Mouse (Mus musculus) lung, adult 18-20 months (tissue): Measurements from ENCODE around the gene Thoc6.

ENCODE experiments used
- DNase-seq, 2 experiments: peaks; one replicate each; pipeline ENCODE4 v3.0.0; 2022; ENCODE audit warnings: mixed read lengths in 2 of 2

Thoc6 gene

DNA sequence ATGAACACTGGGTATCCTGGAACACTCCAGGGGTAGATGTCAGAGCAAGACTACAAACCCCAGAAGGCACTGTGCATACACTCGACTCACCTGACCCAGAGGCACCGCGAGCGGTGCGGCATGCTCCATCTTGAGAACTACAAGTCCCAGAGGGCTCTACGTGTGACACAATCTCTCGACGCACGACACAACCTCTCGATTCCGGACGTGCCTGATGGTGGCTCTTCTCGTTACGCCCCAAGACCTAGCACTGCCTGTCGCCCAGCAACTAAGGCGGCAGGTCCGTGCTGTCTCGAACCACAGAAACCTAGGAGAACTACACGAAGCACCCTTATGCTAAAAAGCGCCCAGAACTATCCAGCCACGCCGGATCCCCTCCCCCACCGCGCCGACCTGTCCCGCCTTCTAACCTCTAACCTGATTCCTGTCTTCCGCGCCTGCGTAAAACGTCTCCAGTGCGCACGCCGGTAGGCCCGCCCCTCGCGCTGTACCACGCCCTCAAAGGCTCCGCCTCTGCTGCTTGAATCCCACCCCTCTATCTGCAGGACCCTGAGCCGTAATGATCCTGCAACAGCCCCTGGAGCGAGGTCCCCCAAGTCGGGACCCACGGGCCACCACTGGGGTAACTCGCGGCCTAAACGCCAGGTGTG lies at the start of gene Thoc6, which contains the start of gene Hcfc1r1:
Gene Thoc6, minus strand, starts transcription at position 459 of the 650 bp plus-strand sequence.
Gene Hcfc1r1, plus strand, starts transcription at position 173 of the 650 bp plus-strand sequence.
- DNase-seq, result peak; percentile 94 to 95

DNA sequence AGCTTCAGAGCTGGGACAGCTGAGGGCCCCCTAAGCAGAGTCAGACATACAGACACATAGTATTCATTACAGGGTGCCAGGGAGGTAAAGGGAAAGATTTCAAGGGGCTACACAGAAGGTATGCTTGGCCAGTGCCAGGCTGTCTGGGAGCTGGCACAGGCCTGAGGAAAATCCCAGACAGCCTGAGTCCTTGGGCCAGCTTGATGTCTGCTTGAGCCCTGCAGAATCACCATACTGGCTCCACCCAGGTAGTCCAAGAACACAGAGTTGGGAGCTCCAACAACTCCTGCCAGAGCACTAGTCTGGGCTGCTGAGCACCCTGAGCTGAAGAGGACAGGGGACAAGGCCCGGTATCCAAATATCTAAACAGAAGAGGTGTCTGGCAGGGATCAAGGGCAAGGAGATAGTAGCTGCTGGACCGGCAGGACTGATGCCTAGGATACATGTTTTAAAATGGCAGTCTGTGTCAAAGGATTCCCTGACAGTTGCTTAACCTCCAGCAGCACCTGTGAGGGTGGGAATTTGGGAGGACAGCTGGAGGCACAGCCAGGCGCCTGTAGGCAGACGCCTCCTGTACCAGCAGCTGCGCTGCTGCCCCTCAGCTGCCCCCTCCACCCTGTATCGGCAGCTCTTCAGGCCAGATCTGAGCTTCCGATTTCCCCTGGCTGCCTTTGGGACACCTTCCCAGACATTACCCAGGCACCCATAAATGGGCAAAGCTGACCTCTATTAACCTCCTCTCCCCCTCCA lies 48.9 kb upstream of the Thoc6 start, which contains the start of gene 1520401A03Rik:
Gene 1520401A03Rik, minus strand, starts transcription at position 408 of the 750 bp plus-strand sequence.
- DNase-seq, result no peak

DNA sequence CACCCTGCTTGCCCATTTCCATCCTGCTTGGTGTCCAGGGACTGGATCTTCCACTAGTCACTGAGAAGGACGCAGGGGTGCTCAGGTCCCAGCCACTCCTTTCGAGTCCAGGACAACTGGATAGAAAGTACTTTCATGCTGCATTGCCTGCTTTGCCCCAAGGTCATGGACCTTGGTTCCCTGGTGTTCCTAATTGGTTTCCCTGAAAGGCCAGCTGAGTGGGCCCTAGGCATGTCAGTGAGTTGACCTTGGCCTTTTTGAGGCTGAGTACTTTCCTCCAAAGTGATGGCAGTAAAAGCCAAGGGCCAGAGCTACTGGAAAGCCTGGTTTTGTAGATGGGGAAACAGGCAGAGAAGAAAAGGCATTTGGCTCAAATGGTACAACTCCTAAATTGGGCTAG lies 48.2 kb upstream of the Thoc6 start:
- DNase-seq, result no peak

DNA sequence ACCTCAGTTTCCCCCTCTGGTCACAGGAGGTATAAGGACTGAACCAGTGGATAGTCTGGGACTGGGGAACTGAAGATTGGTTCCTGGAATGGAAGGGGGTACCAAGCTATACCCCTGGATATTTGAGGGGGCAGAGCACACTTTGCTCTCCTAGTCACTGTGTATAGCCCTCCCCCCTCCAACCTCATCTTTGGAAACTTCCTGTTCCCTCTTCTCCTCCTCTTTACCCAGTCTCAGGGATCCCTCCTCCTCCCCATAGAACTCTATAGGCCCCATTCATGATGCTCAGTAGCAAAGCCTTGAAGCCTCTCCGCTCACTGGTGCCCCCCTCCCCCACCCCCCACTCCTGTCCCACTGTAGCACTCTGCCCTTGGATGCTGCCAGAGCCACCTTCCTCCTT lies 45.8 kb upstream of the Thoc6 start:
- no peak for DNase-seq

DNA sequence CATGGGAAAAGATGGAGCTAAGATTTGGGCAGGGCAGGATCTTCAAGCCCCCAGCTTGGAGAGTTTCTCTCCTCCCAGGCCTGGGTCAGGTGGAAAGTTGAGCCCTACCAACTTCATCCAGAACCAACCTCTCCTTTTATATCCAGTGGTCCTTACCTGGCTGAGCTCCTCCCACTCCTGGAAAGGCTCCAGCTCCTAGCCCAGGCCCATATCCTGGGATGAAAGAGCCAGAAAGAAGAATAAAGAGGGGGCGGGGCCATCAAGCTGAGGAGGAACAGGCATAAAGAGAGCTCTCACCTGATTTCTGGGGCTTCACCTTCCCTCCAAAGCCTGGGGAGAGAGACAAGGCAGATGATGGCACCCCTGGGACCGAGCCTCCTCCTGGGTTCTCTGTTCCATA lies 43.3 kb upstream of the Thoc6 start:
- no peak for DNase-seq

DNA sequence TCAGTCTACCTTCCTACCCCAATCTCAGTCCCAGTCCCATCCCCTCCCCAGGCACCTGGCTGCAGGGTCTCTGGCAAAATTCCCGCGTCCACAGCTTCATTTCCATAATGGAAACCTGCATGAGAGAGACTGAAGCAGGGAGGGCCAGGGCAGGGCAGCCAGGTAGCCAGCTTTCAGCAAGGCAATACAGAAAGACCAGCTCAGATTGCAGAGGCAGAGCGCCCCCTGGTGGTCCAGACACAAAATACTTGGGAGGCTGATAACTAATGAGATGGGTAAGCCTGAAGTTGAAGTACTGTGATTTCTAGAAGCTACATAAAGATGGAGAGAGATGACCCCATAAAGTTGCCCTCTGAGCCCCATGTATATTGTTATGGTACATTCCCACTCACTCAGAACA lies 32.5 kb upstream of the Thoc6 start:
- peak; percentile 67 to 70 for DNase-seq

DNA sequence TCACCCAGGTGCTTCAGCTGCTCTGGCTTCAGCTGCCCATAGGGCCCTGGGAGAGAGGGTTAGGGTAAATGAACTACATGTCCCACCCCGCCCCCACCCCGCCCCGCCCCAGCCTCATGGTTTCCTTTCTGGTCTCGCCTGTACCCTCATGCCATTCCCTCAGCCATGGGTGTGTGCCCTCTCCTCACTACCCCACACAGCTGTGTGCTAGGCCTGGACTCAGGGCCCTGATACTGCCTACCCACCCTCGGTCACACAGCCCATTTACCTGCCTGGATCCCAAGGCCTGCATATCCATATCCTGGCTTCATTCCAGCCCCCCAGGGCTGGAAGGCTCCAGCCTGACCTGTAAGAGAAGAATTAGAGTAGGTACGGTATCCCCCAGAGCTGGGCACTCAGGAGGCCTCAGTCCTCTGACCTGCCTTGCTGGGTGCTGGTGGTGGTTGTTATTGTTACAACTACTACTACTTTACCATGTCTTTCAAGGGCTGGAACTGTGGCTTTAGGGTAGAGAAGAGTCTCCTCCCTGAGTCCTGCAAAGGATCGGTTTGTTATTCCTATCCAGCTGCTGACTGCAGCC lies 31.9 kb upstream of the Thoc6 start:
- no peak for DNase-seq

DNA sequence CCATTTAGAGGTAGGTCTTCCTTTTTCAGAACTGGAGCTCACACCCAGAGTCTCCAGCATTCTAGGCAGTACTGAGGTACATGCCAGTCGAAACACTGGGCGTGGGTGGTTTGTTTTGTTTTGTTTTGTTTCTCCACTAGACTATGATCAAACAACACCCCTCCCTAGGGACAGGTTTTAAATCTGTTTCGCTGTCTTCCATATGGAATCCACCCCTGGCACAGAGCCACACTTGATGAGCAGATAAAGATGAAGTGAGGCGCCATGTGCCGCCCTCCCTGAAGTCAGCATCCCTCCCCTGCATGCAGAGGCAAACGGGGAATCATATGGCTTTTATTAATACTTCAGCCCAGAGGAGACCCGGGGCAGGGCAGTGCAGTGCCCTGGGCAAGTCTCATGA lies 31.1 kb upstream of the Thoc6 start:
- DNase-seq, result no peak

DNA sequence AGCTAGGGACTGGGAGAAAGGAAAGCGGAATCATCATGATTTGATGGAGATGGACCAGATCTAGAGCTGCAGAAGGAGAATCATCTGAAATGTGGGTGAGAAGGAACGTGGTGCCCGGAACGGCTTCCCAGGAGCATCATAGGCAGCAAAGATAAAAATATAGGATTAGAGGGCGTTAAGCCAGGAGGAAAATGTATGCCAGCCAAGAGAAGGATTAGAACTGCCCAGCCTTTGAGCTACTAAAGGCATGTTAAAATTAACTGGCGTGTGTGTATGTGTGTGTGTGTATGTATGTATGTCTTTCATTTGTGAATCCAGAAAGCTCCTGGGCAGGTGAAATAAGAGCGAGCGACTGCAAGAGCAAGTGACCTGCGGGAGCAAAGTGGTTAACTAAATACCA lies 29.6 kb upstream of the Thoc6 start:
- no peak for DNase-seq

DNA sequence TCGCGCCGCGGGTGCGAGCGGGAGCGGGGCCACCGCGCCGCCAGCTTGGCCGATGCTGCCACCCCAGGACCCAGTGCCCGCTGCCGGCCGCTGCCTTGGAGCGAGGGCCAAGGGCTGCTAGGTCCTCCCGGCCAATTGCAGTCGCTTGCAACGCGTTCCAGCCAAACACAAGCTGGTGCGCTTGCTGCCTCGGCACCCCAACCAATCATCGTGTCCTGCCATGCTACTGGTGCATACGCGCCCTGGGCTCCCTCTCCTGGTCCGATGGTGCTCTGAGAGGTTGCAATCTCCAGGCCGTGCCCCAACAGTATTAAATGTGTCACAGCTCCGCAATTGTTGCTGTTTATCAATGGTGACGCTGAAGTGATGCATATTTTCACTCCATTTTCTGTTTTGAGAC lies 26.4 kb upstream of the Thoc6 start:
- peak; percentile 93 to 95 for DNase-seq

DNA sequence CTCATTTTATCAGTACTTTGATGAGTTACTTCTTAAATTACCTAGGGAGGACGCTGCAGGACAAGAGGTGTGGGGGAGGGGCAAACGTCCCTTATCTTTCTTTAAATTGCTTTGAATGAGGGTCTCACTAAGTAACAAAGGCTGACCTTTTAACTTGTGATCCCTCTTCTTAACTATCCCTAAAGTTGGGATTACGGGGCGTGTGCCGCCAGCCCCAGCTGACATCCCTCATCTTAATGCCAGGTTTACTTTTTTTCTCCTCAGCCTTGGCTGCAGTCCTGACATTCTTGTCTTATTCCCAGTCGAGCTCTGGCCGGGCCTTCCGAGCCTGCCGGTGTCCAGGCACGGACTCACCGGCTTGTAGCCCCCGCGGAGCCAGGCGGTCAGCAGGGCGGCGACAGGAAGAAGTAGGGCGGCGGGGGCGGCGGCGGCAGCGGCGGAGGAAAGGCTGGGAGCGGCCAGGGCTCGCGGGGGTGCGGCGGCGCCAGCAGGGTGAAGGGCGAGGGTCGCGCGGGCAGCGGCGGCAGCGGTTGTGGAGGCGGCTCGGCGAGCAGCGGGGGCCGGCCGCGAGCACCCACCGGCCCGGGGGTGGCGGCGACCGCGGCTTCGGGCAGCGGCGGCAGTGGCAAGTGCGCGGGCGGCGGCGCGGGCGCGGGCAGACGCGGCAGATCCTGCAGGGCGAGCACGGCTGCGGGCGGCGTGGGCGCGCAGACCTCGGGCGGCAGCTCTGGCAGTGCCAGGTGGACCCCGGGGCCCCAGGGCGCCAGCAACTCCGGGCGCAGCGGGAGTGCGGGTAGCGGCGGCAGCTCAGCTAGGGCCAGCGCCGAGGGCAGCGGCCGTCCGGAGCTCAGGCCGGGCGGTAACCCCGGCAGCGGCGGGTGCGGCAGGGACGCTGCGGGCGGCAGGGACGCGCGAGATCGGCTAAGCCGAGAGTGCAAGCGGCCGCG lies 25.7 kb upstream of the Thoc6 start:
- peak; percentile 55 to 56 for DNase-seq

DNA sequence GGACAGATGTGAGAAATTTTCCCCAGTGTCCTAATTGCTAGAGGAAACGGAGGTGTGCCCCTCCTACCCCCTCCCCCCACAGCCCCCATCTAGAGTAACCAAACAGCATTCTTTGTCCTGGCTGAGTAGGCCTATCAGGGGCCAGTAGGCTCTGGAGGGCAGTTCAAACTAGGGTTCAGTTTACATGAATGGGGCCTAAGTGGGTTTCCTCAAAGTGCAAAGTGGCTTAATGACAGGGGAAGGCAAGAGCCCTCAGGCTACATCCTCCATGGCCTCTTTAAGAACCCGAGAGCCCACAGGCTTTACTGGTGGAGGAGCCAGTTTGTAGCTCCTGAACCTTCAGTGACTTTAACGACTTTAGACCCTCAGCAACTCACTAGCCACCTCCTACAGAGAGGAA lies 22.1 kb upstream of the Thoc6 start:
- no peak for DNase-seq

DNA sequence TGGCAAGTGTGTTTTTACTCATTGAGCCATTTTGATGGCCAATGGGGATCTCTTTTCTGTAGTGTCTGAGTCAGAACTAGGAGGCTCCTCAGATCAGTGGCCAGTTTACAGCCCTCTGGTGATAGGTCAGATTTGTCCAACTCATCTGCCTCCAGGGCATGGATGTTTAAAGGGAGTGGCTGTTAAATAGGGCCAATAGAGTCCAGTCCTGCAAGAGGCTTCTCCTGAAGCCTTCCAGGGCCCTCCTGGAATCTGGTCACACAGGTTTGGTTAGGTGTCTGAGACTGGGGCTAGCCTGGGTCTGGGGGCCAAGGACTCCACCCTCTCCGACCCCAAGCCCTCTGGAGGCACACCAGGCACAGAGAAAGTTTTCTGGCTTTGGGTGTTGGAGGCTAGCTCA lies 20.8 kb upstream of the Thoc6 start:
- no peak for DNase-seq

DNA sequence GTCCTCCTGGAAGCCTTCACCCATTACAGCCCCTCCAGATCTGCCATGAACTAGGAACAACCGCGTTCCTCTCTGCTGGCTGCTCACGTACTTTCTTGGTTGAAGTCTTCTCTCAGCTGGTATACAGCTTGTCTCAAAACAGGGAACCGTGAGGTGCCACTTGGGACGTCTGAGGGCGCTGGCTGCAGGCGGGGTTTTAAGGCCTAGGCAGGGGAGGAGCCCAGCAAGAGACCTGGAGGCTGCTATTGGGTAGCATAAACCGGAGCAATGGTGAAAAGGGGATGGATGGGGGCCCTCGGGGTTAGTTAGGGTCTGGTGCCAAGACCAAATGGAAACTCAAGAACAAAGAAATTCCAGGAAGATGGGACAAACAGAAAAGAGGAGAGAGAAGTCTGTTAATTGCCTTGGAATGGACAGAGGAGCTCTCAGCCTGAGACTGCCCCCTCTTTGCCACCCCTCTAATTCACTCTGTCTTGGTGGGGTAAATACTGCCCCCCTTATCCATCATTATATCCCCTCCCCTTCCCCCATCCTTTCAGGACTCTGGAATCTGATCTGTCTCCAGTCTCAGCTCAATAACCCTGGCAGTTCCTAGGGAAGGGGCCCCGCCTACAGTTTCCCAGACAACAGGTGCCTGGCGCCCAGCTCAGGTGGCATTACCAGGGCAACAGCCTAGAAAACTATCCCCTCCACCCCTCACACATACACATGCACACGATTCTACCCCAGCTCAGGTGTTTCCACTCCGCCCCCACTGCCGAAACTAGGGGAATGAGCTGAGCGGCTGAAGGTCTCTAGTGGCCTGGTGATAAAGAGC lies 10.4 kb upstream of the Thoc6 start, which contains the start of gene Cldn9:
Gene Cldn9, minus strand, starts transcription at position 171 of the 817 bp plus-strand sequence.
- no peak for DNase-seq

DNA sequence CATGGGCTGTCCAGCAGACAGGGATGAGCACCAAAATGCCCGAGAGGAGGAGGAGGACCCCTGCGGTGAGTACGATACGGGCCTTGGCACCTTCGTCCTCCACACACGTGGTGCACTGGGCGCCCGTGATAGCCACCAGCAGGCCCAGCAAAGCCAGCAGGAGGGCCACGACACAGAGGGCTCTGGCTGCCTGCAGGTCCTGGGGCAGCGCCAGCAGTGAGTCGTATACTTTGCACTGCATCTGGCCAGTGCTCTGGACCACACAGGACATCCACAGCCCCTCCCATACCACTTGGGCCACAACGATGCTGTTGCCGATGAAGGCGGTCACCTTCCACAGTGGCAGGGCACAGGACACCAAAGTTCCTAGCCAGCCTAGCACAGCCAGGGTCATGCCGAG lies 9.5 kb upstream of the Thoc6 start:
- DNase-seq, result no peak

DNA sequence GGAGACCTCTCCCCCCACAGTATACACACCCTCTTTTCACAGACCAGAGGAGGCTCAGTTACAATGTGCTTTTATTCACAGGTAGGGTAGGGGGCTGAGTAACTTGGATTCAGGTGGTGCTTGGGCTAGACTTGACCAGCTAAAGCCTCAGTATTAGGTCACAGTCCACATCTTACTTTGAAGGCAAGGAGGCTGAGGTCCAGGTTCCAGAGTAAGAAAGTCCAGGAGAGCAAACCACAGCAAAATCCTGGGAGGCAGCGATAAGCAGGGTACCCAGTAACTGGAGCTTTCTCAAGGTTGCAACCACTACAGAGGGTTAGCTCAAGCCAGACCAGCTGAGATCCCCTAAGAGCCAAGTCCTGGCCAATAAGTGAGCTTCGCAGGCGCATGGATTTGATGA lies 8.8 kb upstream of the Thoc6 start:
- no peak for DNase-seq

DNA sequence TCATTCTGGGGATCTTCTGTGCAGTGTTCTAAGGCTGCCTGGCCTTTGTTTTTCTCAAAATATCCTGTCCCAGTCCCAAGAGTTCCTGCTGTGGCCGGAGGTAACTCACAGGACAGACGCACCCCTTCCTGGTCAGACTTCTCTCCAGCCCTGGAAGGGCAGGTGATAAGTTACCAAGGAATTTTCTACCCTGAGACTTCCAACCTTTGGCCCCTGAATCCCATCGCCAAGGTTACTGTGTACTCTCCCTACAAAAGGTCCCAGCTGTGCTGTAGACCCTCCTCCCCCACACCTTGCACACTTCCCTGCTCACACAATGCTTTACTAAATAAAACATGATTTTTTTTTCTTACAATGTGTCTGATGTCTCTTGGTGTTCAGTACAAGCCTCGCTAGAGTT lies 8.4 kb upstream of the Thoc6 start:
- DNase-seq, result no peak

DNA sequence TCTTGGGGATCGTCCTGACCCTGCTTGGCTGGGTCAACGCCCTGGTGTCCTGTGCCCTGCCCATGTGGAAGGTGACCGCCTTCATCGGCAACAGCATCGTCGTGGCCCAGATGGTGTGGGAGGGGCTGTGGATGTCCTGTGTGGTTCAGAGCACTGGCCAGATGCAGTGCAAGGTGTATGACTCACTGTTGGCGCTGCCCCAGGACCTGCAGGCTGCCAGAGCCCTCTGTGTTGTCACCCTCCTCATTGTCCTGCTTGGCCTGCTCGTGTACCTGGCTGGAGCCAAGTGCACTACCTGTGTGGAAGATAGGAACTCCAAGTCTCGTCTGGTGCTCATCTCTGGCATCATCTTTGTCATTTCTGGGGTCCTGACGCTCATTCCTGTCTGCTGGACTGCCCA lies 7.4 kb upstream of the Thoc6 start:
- DNase-seq, result peak in 1 of 2 experiments; percentile 31

DNA sequence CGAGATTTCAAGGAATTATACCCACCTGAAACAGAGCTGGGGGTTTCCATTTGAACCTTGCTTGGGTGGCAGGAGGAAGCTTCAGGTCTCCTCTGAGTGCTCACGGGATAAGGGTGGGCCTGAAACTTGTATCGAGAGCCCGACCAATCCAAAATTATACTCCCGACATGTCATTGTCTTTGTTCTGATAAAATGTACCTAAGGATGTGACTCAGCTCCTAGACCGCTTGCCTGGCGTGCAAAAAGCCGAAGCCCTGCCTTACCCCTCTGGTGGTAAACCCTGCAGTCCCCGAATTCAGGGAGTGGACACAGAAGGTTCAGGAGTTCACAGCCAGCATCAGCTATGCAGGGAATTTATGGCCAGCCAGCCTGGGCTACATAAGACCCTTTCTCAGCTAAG lies 6.7 kb upstream of the Thoc6 start:
- no peak for DNase-seq

DNA sequence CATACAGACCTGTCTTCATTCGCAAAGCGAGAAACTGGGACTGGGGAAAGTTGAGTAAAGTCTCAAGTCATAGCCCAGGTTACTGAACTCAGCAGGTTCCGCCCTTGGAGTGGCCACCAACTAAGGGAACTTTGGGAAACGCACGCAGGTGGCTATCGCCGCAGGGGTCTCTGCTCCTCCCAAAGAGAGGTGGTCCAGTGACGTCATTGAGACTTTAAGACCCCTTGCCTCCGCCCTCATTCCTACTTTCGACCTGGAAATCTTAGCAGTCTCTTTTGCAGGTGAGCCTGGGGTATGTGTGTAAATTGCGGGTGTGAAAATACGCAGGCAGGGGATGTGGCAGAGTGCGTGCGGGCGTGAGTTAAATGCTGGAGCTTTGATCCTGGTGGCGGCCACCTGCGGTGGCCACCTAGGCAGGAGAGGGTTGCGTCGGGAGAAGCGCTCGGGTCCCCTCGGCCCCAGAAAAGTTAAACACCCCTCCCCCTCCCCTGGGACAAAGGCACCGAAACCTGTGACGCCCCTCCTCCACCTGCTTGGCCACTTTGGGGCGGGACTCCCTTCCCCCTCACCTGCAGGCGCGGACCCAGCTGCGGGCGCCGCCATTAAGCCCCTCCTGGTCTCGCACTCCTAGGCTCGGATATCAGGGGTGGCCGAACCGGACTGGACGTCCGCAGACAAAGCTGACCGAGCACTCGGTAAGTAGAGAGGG lies 5.6 kb upstream of the Thoc6 start, which contains the start of gene Cldn6:
Gene Cldn6, plus strand, starts transcription at position 123 of the 709 bp plus-strand sequence.
- no peak for DNase-seq

DNA sequence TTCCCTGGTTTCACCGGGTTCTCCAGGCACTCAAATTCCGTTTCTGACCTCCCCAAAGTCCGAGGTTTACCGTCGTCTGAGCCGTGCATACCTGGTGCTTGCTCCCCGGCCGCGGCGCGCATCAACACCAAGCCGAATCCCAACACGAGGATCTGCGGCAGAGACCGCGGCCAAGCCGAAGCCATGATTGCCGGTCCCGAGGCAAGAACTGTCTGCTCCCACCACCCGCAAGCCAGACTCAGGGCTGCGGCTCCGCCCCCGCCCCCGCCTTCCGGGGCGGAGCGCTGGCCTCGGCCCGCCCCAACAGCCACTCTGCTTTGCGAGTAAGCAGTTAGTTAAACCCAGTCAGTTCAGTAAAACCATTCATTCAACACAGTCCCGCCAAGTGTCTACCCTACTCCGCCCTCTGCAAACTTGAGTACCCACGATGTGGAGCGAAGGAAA lies 3.6 kb upstream of the Thoc6 start, which contains the start of gene Tnfrsf12a:
Gene Tnfrsf12a, minus strand, starts transcription at position 233 of the 444 bp plus-strand sequence.
- DNase-seq, result peak; percentile 90 to 92
